Mouse (Mus musculus) CH12.LX (cell line): ENCODE measurements around the gene Lyve1. TPM values are rescaled to one million over a fixed set of nuclear protein-coding genes. Genes with fewer than 3 reads are reported as not detected.

Source experiments
- DNase-seq: peaks from one replicate; pipeline ENCODE4 v3.0.0-alpha.2; 2013; ENCODE audit errors: extremely low read depth
- H3K27ac ChIP-seq: 2 replicates; pipeline ENCODE4 v1.5.1; 2012; ENCODE audit warnings: low read depth, mild to moderate bottlenecking, control low read depth, moderate library complexity; ENCODE audit not compliant: insufficient read depth
- H3K27me3 ChIP-seq: replicated peaks from 2 replicates; pipeline ENCODE3; 2012; ENCODE audit warnings: inconsistent platforms
- H3K36me3 ChIP-seq, 2 experiments: replicated peaks in 1 of 2; 2 replicates each; pipeline versions ENCODE3 to v1.6.1; 2012; ENCODE audit warnings: inconsistent platforms in 1 of 2, low read length in 1 of 2, mild to moderate bottlenecking in 1 of 2, mixed read lengths in 1 of 2, moderate library complexity in 1 of 2; ENCODE audit not compliant: control insufficient read depth in 1 of 2, insufficient read depth in 1 of 2
- H3K4me1 ChIP-seq, 2 experiments: 2 replicates each; pipeline ENCODE4 v1.6.1; 2012; ENCODE audit warnings: inconsistent platforms in 1 of 2, moderate library complexity in 1 of 2; ENCODE audit not compliant: insufficient read depth in 2 of 2, control insufficient read depth in 1 of 2
- H3K4me2 ChIP-seq: 2 replicates; pipeline ENCODE4 v1.6.1; 2012; ENCODE audit warnings: low read depth, mild to moderate bottlenecking, control low read depth; ENCODE audit not compliant: poor library complexity, insufficient read depth, severe bottlenecking
- H3K4me3 ChIP-seq, 3 experiments: fragments of 150-350 bp in 1 of 3; sonication (generic) in 1 of 3; replicated peaks in 1 of 3; 2 replicates each; pipeline versions ENCODE3 to v1.5.1; 2011 to 2012; ENCODE audit warnings: low read depth in 2 of 3, low read length in 2 of 3, mild to moderate bottlenecking in 2 of 3, moderate library complexity in 2 of 3, control low read depth in 1 of 3, improper control_type of control experiment in 1 of 3, inconsistent platforms in 1 of 3, mixed read lengths in 1 of 3; ENCODE audit not compliant: poor library complexity in 1 of 3
- H3K79me2 ChIP-seq: replicated peaks from 2 replicates; pipeline ENCODE4 v1.6.1; 2012; ENCODE audit warnings: mild to moderate bottlenecking, moderate library complexity; ENCODE audit not compliant: control insufficient read depth, poor library complexity, insufficient read depth, severe bottlenecking; ENCODE audit errors: extremely low read depth
- H3K9ac ChIP-seq: 2 replicates; pipeline ENCODE4 v1.6.1; 2012; ENCODE audit warnings: low read depth, mild to moderate bottlenecking, control low read depth, moderate library complexity; ENCODE audit not compliant: insufficient read depth
- H3K9me3 ChIP-seq: replicated peaks from 2 replicates; pipeline ENCODE3; 2012; ENCODE audit warnings: low read length, inconsistent platforms, mixed read lengths
- BHLHE40 ChIP-seq: IDR thresholded peaks from 2 replicates; pipeline ENCODE4 v1.6.1; 2011; ENCODE audit warnings: mild to moderate bottlenecking, low read depth, low read length, improper control_type of control experiment
- CTCF ChIP-seq, 2 experiments: IDR thresholded peaks in 1 of 2; conservative IDR thresholded peaks in 1 of 2; 2 replicates each; pipeline ENCODE4 v1.5.1; 2011 to 2012; ENCODE audit warnings: low read depth in 2 of 2, low read length in 2 of 2, improper control_type of control experiment in 1 of 2, inconsistent platforms in 1 of 2, mild to moderate bottlenecking in 1 of 2, moderate library complexity in 1 of 2
- GABPA ChIP-seq: IDR thresholded peaks from 2 replicates; pipeline ENCODE4 v1.6.1; 2012; ENCODE audit warnings: low read depth, low read length, improper control_type of control experiment, inconsistent platforms; ENCODE audit not compliant: insufficient replicate concordance
- JUN ChIP-seq: IDR thresholded peaks from 2 replicates; pipeline ENCODE4 v1.6.1; 2011; ENCODE audit warnings: low read depth, mild to moderate bottlenecking, low read length, improper control_type of control experiment, moderate library complexity; ENCODE audit not compliant: insufficient read depth
- MAFK ChIP-seq: IDR thresholded peaks from 2 replicates; pipeline ENCODE4 v1.6.1; 2011; ENCODE audit warnings: low read length, improper control_type of control experiment; ENCODE audit not compliant: insufficient replicate concordance
- MXI1 ChIP-seq: IDR thresholded peaks from 2 replicates; pipeline ENCODE4 v1.6.1; 2011; ENCODE audit warnings: mild to moderate bottlenecking, low read depth, low read length, improper control_type of control experiment
- MYC ChIP-seq: IDR thresholded peaks from 2 replicates; pipeline ENCODE4 v1.6.1; 2011; ENCODE audit warnings: low read depth, mild to moderate bottlenecking, improper control_type of control experiment, low read length
- PAX5 ChIP-seq: IDR thresholded peaks from 2 replicates; pipeline ENCODE4 v1.6.1; 2012; ENCODE audit warnings: low read length, inconsistent platforms, mixed read lengths
- POLR2A ChIP-seq: IDR thresholded peaks from 2 replicates; pipeline ENCODE4 v1.6.1; 2011; ENCODE audit warnings: low read depth, mild to moderate bottlenecking, improper control_type of control experiment, low read length
- POLR2AphosphoS2 ChIP-seq: IDR thresholded peaks from 2 replicates; pipeline ENCODE4 v1.6.1; 2011; ENCODE audit warnings: low read depth, low read length, improper control_type of control experiment
- RCOR1 ChIP-seq: conservative IDR thresholded peaks from 2 replicates; pipeline ENCODE4 v1.6.1; 2012; ENCODE audit warnings: low read depth, mild to moderate bottlenecking, inconsistent platforms, low read length, improper control_type of control experiment
- SIN3A ChIP-seq: IDR thresholded peaks from 2 replicates; pipeline ENCODE4 v1.6.1; 2012; ENCODE audit warnings: low read length, improper control_type of control experiment, inconsistent platforms
- TBP ChIP-seq: conservative IDR thresholded peaks from 2 replicates; pipeline ENCODE4 v1.6.1; 2011; ENCODE audit warnings: low read depth, low read length, improper control_type of control experiment
- TCF12 ChIP-seq: IDR thresholded peaks from 2 replicates; pipeline ENCODE4 v1.6.1; 2014; ENCODE audit warnings: low read depth, mild to moderate bottlenecking, inconsistent platforms, low read length, improper control_type of control experiment
- ZKSCAN1 ChIP-seq: IDR thresholded peaks from 2 replicates; pipeline ENCODE4 v1.6.1; 2012; ENCODE audit warnings: low read depth, inconsistent platforms, low read length, improper control_type of control experiment, borderline replicate concordance
- ZNF384 ChIP-seq: IDR thresholded peaks from 2 replicates; pipeline ENCODE4 v1.6.1; 2012; ENCODE audit warnings: low read depth, low read length, improper control_type of control experiment, inconsistent platforms
- dilution Hi-C: fragments of 300-500 bp; cut with MboI; formaldehyde crosslinking; loops from 2 replicates; pipeline ENCODE4 v1.14.3; 2020; ENCODE audit warnings: low sequenced_read_pairs; ENCODE audit not compliant: extremely low pct_unique_long_range_greater_than_20kb, extremely low pct_ligation_motif_present
- in situ Hi-C: fragments of 300-500 bp; cut with MboI; formaldehyde crosslinking; loops from 3 replicates; pipeline ENCODE4 v1.14.3; 2019; ENCODE audit warnings: low sequenced_read_pairs, low pct_ligation_motif_present, low pct_unique_long_range_greater_than_20kb, mixed read lengths
- polyA plus RNA-seq: library from polyadenylated mRNA; unstranded; fragments of >175 nt; gene quantifications from 2 replicates; pipeline ENCODE4 v1.2.1, GENCODE M21; 2012; ENCODE audit warnings: low read depth; ENCODE audit not compliant: insufficient read length
- total RNA-seq, 2 experiments: library from RNA; depleted of rRNA; stranded (reverse); fragments of 300-350 nt in 1 of 2; fragments of >200 nt in 1 of 2; gene quantifications; 2 replicates each; pipeline ENCODE4 v1.2.3; 2012 to 2014

Gene Lyve1
- total and polyA plus RNA-seq, 3 experiments = not detected

DNA sequence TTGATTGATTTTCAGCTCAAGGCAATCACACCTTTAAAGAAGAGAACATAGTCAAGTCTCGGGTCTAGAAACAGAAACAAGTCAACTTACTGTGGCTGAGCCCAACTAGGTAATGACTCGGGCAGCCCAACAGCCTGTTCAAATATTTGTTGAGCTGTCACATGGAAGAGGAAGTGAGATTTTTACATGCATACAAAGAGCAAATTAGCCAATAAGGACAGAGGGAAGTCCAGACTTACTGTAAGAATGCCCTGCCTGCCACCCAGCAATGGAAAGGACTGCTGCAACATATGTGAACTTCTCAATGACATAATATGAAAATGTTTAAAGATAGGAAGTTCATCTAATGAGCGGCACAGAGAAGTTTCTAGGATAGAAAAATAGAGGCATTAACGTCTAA, 22.7 kb downstream of the Lyve1 start (continued):
- peak; percentile 93 for TF ChIP-seq SIN3A
- 0 out of 2 replicates have a peak, but pooled peaks have one; percentile 23 for TF ChIP-seq JUN

DNA sequence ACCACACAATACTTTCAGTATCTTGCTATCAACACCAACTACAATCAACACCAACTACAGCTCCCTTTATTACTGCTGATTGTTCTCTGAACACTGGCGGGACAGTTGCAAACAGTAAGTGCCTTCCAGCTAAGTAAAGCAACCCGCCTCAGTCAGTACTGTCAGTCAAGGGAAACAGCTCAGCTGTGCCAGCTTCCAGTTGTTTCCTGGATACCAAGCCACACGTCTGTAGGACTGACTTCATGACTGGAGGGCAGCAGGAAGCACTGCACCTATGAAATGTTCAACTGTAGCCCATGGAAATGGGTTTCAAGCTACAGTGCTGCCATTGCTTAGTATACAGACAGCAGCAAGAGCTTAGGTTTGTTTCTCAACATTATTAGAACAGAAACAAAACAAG, 28.5 kb downstream of the Lyve1 start:
- Histone ChIP-seq H3K4me2 (no peak overlapping the region), H3K79me2 (no peaks in the 10 kb centered on the region; the same call in 1 of the 2 replicates), H3K27ac (no peak overlapping the region), H3K4me1 (peaks cover 0 to 1% of the 10 kb centered on the region in 2 experiments; a peak in 1 of 4 replicates), H3K9ac (no peak overlapping the region), H3K9me3 (no peaks in the 10 kb centered on the region), H3K4me3 (no peak overlapping the region)
- in situ Hi-C loops = no loop called here
- dilution Hi-C loops = no loop called here
- DNase-seq = no peak
- TF ChIP-seq TBP = no peak
- no peak for TF ChIP-seq ZNF384
- TF ChIP-seq MAFK = no peak
- no peak for TF ChIP-seq MXI1
- no peak for TF ChIP-seq POLR2A
- TF ChIP-seq, all 38 proteins: peak for 0
- Histone ChIP-seq H3K36me3 (peaks cover 19 to 46% of the 10 kb centered on the region in 2 experiments), H3K27me3 (no peaks in the 10 kb centered on the region)

DNA sequence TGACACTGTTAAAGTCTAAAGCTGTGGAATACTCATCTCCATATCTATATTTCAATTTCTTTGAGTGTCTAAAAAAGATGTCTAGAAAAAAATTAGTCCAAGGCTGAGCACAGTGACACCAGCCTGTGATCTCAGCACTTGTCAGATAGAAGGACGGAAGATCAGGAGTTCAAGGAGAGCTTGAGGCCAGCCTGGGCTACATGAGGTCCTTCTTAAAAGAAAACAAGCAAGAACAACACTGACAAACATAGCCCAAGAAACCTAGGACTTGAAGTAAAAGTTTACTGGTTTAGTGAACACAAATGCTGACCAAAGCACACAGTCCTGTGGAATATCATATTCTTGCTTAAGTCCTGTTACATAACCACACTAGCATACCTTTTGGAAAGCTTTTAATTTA, 29.0 kb downstream of the Lyve1 start:
- Histone ChIP-seq H3K4me1 (no peaks in the 10 kb centered on the region), H3K4me2 (no peak overlapping the region), H3K36me3 (peaks cover 22 to 50% of the 10 kb centered on the region in 2 experiments), H3K27me3 (no peaks in the 10 kb centered on the region), H3K4me3 (no peak overlapping the region), H3K79me2 (no peaks in the 10 kb centered on the region; the same call in 1 of the 2 replicates), H3K9me3 (no peaks in the 10 kb centered on the region), H3K27ac (no peak overlapping the region), H3K9ac (no peak overlapping the region)
- in situ Hi-C loops (no loop called here), dilution Hi-C loops (no loop called here)
- DNase-seq = no peak
- TF ChIP-seq PAX5 (no peak), RCOR1 (no peak), TCF12 (no peak), POLR2AphosphoS2 (no peak), BHLHE40 (no peak), CTCF (conservative IDR thresholded peaks at IDR 0.05 in 1 of 2, IDR thresholded peaks at IDR 0.05 in 1 of 2; ENCODE audit: low read depth in 2 of 2, low read length in 2 of 2) (no peak), ZKSCAN1 (no peak), MYC (no peak), GABPA (no peak)
